Mouse (Mus musculus) myocyte (in vitro differentiated cells): ENCODE results near the gene Tex35.

Source experiments
- CEBPB ChIP-seq: IDR thresholded peaks from 2 replicates; pipeline ENCODE4 v1.6.1; 2011; ENCODE audit warnings: mild to moderate bottlenecking, moderate library complexity; ENCODE audit not compliant: poor library complexity, insufficient read depth, severe bottlenecking
- E2F4 ChIP-seq: IDR thresholded peaks from one replicate; pipeline ENCODE4 v1.6.1; 2011; ENCODE audit warnings: mild to moderate bottlenecking, control low read depth, moderate library complexity; ENCODE audit not compliant: insufficient read depth
- MAX ChIP-seq: IDR thresholded peaks from one replicate; pipeline ENCODE4 v1.6.1; 2011; ENCODE audit warnings: low read depth, mild to moderate bottlenecking, control low read depth
- MYOD1 ChIP-seq, 3 experiments: IDR thresholded peaks; one replicate each; pipeline ENCODE4 v1.6.1; 2011; ENCODE audit warnings: control low read depth in 2 of 3, low read depth in 2 of 3, mild to moderate bottlenecking in 2 of 3, moderate library complexity in 1 of 3; ENCODE audit not compliant: insufficient read length in 2 of 3, control insufficient read depth in 1 of 3
- MYOG ChIP-seq, 3 experiments: IDR thresholded peaks; one replicate each; pipeline ENCODE4 v1.6.1; 2011; ENCODE audit warnings: control low read depth in 2 of 3, low read depth in 2 of 3, mild to moderate bottlenecking in 2 of 3; ENCODE audit not compliant: insufficient read length in 2 of 3, control insufficient read depth in 1 of 3, insufficient read depth in 1 of 3
- POLR2A ChIP-seq: IDR thresholded peaks from one replicate; pipeline ENCODE4 v1.6.1; 2011; ENCODE audit warnings: low read depth, mild to moderate bottlenecking, control low read depth, moderate library complexity; ENCODE audit not compliant: insufficient read length
- POLR2AphosphoS2 ChIP-seq: IDR thresholded peaks from one replicate; pipeline ENCODE4 v1.6.1; 2011; ENCODE audit warnings: low read depth, control low read depth; ENCODE audit not compliant: insufficient read length
- REST ChIP-seq: IDR thresholded peaks from one replicate; pipeline ENCODE4 v1.6.1; 2011; ENCODE audit warnings: mild to moderate bottlenecking, control low read depth, moderate library complexity; ENCODE audit not compliant: insufficient read depth, insufficient read length
- TCF3 ChIP-seq: IDR thresholded peaks from one replicate; pipeline ENCODE4 v1.6.1; 2011; ENCODE audit warnings: low read depth, control low read depth; ENCODE audit not compliant: insufficient read length
- USF1 ChIP-seq: IDR thresholded peaks from one replicate; pipeline ENCODE4 v1.6.1; 2011; ENCODE audit warnings: low read depth, mild to moderate bottlenecking, control low read depth, moderate library complexity

GRCm38 (mm10) chr1:157090835-157091234 is 17.6 kb downstream of the Tex35 start:
- TF ChIP-seq MYOD1 (IDR thresholded peaks at IDR 0.05; ENCODE audit: control insufficient read depth in 1 of 3, insufficient read length in 2 of 3, low read depth in 2 of 3) (peak in 2 of 3 experiments; percentile 30 to 87), POLR2A (no peak), POLR2AphosphoS2 (no peak), E2F4 (no peak), USF1 (no peak), MAX (no peak), MYOG (IDR thresholded peaks at IDR 0.05; ENCODE audit: control insufficient read depth in 1 of 3, insufficient read depth in 1 of 3, insufficient read length in 2 of 3, low read depth in 2 of 3) (peak in 2 of 3 experiments; percentile 10 to 70), TCF3 (no peak), REST (no peak), CEBPB (no peak)
